Mouse (Mus musculus) bone marrow, adult 2 months (tissue): Measurements from ENCODE around the gene Slc17a8.

Source experiments
- CTCF ChIP-seq: fragments of 200-500 bp; IDR thresholded peaks from 2 replicates; pipeline ENCODE4 v1.5.1; 2011; ENCODE audit warnings: low read length, control low read depth; ENCODE audit not compliant: control insufficient read depth, insufficient read depth
- POLR2A ChIP-seq: fragments of 200-500 bp; IDR thresholded peaks from 2 replicates; pipeline ENCODE4 v1.6.1; 2011; ENCODE audit warnings: low read depth, mild to moderate bottlenecking, control low read depth, low read length, borderline replicate concordance; ENCODE audit not compliant: control insufficient read depth

DNA sequence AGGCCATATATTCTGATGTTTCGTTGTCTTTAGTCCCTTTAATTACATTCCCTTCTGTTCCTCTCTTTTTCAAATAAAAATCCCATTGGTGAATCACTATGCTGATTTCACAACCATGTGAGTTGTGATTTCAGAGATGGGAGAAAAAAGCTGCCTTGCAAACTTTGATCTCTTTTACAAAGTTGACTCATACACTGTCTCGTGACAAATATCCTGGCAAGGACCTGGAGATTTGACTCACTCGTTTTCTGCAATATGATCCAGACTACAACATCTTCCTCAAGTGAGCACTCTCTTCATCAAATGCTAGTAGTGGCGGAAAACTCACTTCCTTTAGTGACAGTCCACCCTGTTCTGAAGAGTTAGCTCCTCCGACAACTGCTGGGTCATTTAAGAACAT is 21.7 kb downstream of the Slc17a8 start:
- TF ChIP-seq CTCF (no peak), POLR2A (no peak)
